Mouse (Mus musculus) kidney, postnatal 0 days (tissue): ENCODE measurements around the gene Timm22. TPM values are rescaled to one million over a fixed set of nuclear protein-coding genes. Genes with fewer than 3 reads are reported as not detected.
A peak's percentile ranks its signal among the peaks of the same experiment; 100 is the strongest.

Experiments used
- ATAC-seq: fragments of 200-750 bp; cut with Nextera tagmentation; replicated peaks from 2 replicates; pipeline ENCODE4 v1.8.0; 2017; ENCODE audit warnings: low read depth, moderate number of reproducible peaks, moderate TSS enrichment, moderate library complexity; ENCODE audit not compliant: low FRiP score
- DNase-seq: peaks from one replicate; pipeline ENCODE4 v3.0.0-alpha.2; 2016; ENCODE audit warnings: low spot score
- H3K27ac ChIP-seq: fragments of 300-500 bp; sonication (generic); 2 replicates; pipeline ENCODE4 v1.5.1; 2014; ENCODE audit warnings: mild to moderate bottlenecking
- H3K27me3 ChIP-seq: fragments of 300-500 bp; sonication (generic); 2 replicates; pipeline ENCODE4 v1.6.1; 2014; ENCODE audit warnings: low read length, mixed read lengths; ENCODE audit not compliant: insufficient read depth
- H3K36me3 ChIP-seq: fragments of 300-500 bp; sonication (generic); 2 replicates; pipeline ENCODE4 v1.6.1; 2014; ENCODE audit warnings: low read length, mixed read lengths; ENCODE audit not compliant: insufficient read depth
- H3K4me1 ChIP-seq: fragments of 300-500 bp; sonication (generic); replicated peaks from 2 replicates; pipeline ENCODE4 v1.6.1; 2014; ENCODE audit warnings: antibody characterized with exemption, low read length, mixed read lengths; ENCODE audit not compliant: insufficient read depth
- H3K4me2 ChIP-seq: fragments of 300-500 bp; sonication (generic); 2 replicates; pipeline ENCODE4 v1.6.1; 2014; ENCODE audit warnings: mild to moderate bottlenecking, low read length, moderate library complexity, mixed read lengths
- H3K4me3 ChIP-seq: fragments of 300-500 bp; sonication (generic); replicated peaks from 2 replicates; pipeline ENCODE4 v1.5.1; 2014; ENCODE audit warnings: low read depth, low read length
- H3K9ac ChIP-seq: fragments of 300-500 bp; sonication (generic); 2 replicates; pipeline ENCODE4 v1.6.1; 2014; ENCODE audit warnings: low read depth, low read length
- H3K9me3 ChIP-seq: fragments of 300-500 bp; sonication (generic); replicated peaks from 2 replicates; pipeline ENCODE4 v1.6.1; 2016; ENCODE audit warnings: low read length, inconsistent platforms, mixed read lengths
- CTCF ChIP-seq: IDR thresholded peaks from 2 replicates; pipeline ENCODE4 v1.5.1; 2016; ENCODE audit warnings: antibody characterized with exemption, low read depth, mild to moderate bottlenecking, moderate library complexity
- WGBS: fragments of 180-500 bp; shearing (Covaris S2); extraction: QIAGEN DNeasy Blood & Tissue Kit; methylation state at CpG from one replicate; pipeline ENCODE4 v1.1.7; 2014; 5-methylcytosine and 5-hydroxymethylcytosine counted together
- polyA plus RNA-seq: library from polyadenylated mRNA; unstranded; fragments of >200 nt; fragmentation: Nextera tagmentation; extraction: Ambion mirVana; gene quantifications from 2 replicates; pipeline ENCODE4 v1.2.1, GENCODE M21; 2015

Timm22 gene
- polyA plus RNA-seq, 1 experiment from 2014 or later = 122 TPM

DNA sequence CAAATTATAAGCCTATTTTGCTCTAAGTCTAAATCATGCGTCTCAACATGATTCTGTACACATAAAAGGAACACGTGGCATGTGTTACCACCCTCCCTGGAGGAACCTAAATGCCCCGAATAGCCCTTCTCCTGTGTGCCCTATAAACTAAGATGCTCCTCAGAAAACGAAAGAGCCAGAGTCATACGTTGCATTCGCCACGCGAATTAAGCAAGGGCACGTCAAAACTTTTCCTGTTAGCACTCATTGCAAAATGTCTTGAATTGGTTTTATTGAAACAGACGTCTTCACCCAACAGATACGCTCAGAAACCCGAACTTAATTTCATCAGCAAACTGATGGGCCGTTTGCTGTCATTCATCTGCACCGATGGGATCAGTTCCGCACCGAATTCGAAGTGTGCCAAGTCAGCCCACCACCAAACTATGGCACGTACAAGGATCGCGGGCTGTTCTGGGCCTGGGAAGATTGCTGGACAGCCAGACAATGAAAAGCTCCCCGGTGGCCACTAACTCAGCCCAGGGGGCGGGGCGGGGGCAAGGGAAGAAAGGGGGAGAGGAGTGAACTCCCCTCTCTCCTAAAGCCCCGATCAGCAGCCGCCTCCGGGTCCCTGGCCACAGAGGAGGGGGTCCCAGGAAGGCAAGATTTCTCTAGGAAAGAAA lies 9.0 kb upstream of the Timm22 start:
- DNase-seq (peak; percentile 75), ATAC-seq (peak; percentile 21; the same call in 1 of the 2 replicates)
- peak overlapping the region; percentile 97 for H3K4me2 ChIP-seq
- H3K9me3 ChIP-seq = no peaks in the 10 kb centered on the region
- H3K9ac ChIP-seq = peak overlapping the region; percentile 80
- H3K36me3 ChIP-seq = no peaks in the 10 kb centered on the region
- H3K4me1 ChIP-seq = no peaks in the 10 kb centered on the region
- peak overlapping the region; percentile 84; the same call in 1 of the 2 replicates for H3K27ac ChIP-seq
- no peaks in the 10 kb centered on the region for H3K27me3 ChIP-seq
- no peak for TF ChIP-seq CTCF
- WGBS = 1% methylated on average over 26 of the region's 26 CpGs
- peak overlapping the region; percentile 81 for H3K4me3 ChIP-seq

DNA sequence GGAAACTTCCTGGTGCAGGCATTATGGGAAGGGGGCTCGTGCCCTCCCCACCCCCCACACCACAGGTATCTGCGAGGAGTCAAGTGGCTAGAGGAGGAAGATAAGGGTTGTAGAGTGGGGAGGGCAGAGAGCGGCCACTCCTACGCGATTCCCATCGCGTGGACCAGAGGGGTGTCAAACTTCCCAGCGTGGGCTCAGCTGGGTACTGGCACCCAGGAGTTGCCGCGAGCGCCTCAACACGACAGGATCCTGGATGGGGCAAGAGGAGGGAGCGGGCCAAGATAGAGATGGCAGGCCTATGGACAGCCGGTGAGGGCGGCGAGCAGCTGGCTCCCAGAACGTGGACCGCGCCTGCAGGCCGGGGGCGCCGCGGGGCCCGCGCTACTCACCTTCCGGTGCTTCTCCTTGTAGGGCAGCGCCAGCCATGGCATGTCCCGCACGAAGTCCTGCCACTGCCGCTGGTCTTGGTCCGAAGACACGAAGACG lies 8.4 kb upstream of the Timm22 start:
- peak overlapping the region; percentile 80 for H3K9ac ChIP-seq
- TF ChIP-seq CTCF = no peak
- H3K9me3 ChIP-seq = no peaks in the 10 kb centered on the region
- H3K27ac ChIP-seq = peak overlapping the region; percentile 84
- H3K27me3 ChIP-seq = no peaks in the 10 kb centered on the region
- peak overlapping the region; percentile 81 for H3K4me3 ChIP-seq
- no peaks in the 10 kb centered on the region for H3K4me1 ChIP-seq
- peak overlapping the region; percentile 97 for H3K4me2 ChIP-seq
- H3K36me3 ChIP-seq = no peaks in the 10 kb centered on the region
- WGBS = under 1% methylated on average over 33 of the region's 33 CpGs
- ATAC-seq (peak; percentile 62), DNase-seq (peak; percentile 55)

DNA sequence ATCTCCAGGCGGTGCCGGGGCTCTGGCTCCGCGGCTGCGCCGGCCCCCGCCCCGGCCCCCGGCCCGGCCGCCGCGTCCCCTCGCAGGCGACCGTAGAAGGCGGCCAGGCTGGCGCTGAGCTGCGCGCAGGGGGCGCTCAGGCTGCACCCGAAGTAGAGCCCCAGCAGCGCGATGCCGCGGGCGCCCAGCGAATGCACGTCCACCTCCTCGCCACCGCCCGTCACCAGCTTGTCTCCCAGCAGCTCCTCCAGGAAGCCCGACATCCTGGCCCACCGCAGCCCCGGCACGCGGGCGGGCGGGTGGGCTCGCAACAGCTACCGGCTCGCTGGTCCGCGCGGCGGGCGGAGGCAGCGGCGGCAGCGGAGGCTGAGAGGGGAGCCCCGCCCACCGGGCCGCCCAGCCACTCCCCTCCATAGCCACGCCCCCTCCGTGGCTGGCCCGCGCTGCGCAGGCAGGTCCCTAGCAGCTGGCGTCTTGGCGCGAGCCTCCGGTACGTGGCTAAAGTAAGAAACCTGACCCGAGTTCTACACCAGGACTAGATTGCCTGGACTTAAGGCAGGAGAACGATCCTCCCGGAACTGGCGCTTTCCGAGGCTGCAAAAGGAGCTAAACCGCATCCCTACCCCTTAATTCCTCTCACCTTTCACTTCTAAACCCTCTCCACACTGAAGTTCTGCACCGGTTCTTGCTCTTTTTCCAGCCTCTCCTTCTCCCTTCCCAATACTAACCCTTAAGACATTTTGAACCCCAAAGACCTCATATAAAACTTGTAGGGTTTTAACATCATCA lies 7.8 kb upstream of the Timm22 start, which contains the start of gene Nxn:
TSS of gene Nxn (minus strand) at position 343 of the 789 bp plus-strand sequence.
- H3K4me1 ChIP-seq = no peaks in the 10 kb centered on the region
- no peaks in the 10 kb centered on the region for H3K9me3 ChIP-seq
- TF ChIP-seq CTCF = peak; percentile 10; the same call in 1 of the 2 replicates

DNA sequence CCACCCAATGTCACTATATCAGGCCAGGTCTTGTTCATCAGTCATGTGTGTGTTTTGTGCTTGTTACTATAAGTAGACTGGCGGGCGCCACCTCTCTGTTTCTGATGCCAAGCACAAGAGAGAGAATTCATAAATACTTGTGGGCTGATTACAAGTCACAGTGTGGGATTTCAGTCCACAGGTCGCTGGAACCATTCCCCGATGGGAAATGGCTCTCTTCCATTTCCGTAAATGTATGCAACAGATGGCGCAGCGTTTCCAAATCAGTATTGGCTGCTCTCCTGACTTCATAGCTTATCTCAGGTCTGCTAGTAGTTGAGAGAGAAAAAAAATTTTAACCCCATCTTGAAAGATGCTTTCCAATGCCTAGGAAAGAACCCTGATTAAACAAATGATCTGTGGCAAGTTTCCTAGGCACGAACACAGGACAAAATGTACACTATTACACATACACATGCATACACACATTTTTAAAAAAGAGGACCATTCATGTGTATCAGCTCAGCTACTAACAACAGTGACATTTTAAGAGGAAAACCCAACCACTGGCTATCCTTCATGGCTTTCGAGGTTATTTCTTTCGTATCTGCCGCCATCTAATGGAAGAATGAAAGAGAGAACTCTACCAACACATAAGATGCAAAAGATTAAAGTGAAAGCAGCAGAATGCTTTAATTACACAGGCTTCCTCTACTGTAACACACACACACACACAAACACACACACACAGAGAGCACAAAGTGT lies 7.0 kb upstream of the Timm22 start:
- peak overlapping the region; percentile 97 for H3K4me2 ChIP-seq
- H3K4me1 ChIP-seq = no peaks in the 10 kb centered on the region
- peak; percentile 89 for DNase-seq
- no peaks in the 10 kb centered on the region for H3K36me3 ChIP-seq
- no peak overlapping the region for H3K9ac ChIP-seq
- no peak overlapping the region for H3K27ac ChIP-seq
- H3K9me3 ChIP-seq = no peaks in the 10 kb centered on the region
- 0 out of 2 replicates have a peak, but pooled peaks have one; percentile 2 for ATAC-seq
- TF ChIP-seq CTCF = peak; percentile 84
- H3K27me3 ChIP-seq = no peaks in the 10 kb centered on the region
- 5% methylated on average over 11 of the region's 11 CpGs for WGBS
- H3K4me3 ChIP-seq = peak overlapping the region; percentile 81

More for the DNA sequence above, 7.8 kb upstream of the Timm22 start, which contains the start of gene Nxn:
- Histone ChIP-seq H3K27ac (peak within 1 kb of the TSS; percentile 84), H3K27me3 (no peaks in the 10 kb centered on the region), H3K9ac (peak within 1 kb of the TSS; percentile 80), H3K4me2 (peak within 1 kb of the TSS; percentile 97), H3K36me3 (no peaks in the 10 kb centered on the region), H3K4me3 (peak within 1 kb of the TSS; percentile 81)
- ATAC-seq = peak; percentile 87
- peak; percentile 94 for DNase-seq
- under 1% methylated on average over 41 of the region's 70 CpGs for WGBS

DNA sequence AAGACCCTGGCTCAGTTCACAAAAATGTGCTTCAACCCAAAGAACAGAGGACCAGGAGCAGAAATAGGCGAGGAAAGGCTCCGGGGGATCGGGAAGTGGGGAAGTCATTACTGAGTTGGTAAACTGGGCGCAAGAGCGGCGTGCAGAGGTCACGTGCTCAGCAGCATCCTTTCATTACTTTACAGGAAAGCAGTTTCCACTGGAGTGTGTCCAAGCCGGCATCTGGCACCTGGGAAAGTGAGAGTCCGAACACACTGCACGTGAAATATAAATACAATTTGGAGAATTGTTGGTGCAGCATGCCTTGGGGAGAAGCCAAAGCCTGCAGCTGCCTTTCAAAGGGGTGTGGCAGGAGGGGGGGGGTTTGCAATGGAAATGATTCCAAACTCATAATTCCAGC lies 5.4 kb upstream of the Timm22 start:
- 64% methylated on average over 10 of the region's 10 CpGs for whole genome bisulfite sequencing
- DNase-seq (no peak), ATAC-seq (no peak)
- no peak for TF ChIP-seq CTCF
- Histone ChIP-seq H3K27me3 (no peaks in the 10 kb centered on the region), H3K36me3 (no peaks in the 10 kb centered on the region), H3K4me1 (no peaks in the 10 kb centered on the region), H3K27ac (no peak overlapping the region), H3K4me3 (no peak overlapping the region), H3K9me3 (no peaks in the 10 kb centered on the region), H3K4me2 (no peak overlapping the region), H3K9ac (no peak overlapping the region)

DNA sequence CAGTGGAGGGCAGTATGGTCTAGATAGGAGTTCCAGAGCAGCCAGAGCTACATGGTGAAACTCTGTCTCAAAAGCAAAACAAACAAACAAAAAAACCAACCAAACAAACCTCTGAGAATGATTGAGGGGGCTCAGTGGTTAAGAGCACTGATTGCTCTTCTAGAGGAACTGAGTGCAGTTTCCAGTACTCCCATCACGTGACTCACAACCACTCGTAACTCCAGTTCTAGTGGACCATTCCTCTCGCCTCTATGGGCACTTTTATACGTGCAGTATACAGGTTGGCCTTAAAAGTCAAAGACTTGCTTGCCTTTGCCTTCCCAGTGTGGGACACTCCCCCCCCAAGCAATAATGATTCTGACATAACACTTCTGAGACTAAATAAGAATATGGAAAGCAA lies 1.6 kb upstream of the Timm22 start:
- Histone ChIP-seq H3K9me3 (no peaks in the 10 kb centered on the region), H3K4me3 (no peak overlapping the region), H3K9ac (no peak overlapping the region), H3K27ac (no peak overlapping the region), H3K27me3 (no peaks in the 10 kb centered on the region), H3K36me3 (0 out of 2 replicates have a peak, but pooled peaks cover 3% of the 10 kb centered on the region), H3K4me2 (no peak overlapping the region), H3K4me1 (no peaks in the 10 kb centered on the region)
- WGBS = 60% methylated on average over 4 of the region's 4 CpGs
- ATAC-seq (no peak), DNase-seq (no peak)
- TF ChIP-seq CTCF = no peak
